Mouse (Mus musculus): Measurements from ENCODE around the gene Tnnt3.

Tnnt3 gene

DNA sequence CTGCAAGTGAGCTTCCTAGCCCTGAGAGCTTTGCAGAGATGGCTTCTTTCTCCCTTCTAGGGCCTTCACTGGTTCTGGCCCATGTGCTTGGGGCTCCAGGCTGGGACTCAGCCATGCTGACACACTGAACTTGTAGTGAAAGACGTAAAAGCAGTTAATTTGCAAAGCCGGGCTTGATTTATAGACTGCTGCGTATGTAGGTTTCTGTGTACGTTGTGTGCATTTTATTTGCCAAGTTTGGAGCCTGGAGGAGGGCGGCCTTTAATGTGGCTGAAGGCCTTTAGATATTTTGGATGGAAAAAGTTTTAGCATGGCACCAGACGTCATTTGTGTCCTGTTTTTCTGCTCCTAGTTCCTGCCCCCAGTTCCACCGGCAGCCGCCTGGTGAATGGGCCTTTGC is 41.2 kb downstream of the Tnnt3 start:
- DNase-seq (ENCODE audit: low read depth, low spot score): no peak

DNA sequence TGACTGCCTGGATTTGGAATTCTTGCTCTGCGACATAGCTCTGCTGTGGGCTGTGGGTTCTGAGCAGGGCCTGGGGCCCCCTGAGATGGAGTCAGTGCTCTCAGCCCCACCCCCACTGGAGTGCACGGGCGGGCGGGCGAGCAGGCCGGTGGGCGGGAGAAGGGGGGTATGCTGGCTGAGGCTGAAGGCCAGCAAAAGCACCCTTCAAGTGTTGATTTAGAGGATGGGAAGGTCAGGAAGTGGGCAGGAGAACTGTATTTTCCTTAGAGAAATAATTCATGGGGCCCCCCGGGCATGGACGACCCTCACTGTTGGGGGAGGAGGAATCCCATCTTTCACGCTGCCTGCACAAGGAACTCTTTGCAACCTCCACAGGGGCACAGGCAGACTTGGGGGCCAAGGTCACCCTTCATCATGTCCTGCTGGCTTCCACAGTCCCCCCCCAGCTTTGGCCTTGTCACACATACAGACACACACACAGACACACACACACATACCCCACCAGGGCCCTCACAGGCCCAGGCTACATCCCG is 44.2 kb downstream of the Tnnt3 start:
- peak; percentile 88 for DNase-seq (ENCODE audit: low read depth, low spot score)

DNA sequence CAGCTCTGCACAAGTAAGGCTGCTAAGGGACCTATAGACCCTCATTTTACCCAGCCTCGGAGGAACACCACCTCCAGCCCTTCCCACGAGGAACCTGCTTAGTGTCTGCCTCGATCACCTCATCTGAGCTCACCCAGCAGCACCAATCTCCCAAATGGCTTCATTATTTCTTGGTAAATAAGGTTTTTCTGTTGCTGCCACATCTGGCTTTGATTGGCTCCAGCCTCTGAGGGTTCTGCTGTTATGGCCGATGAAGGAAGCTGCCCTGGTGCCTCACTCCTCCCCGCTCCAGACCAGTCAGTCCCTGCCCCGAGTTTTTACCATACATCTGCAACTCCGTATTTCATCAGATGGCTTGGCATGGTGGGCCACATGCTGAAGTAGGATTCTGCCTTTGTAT is 47.3 kb downstream of the Tnnt3 start:
- DNase-seq (ENCODE audit: low read depth, low spot score): no peak

DNA sequence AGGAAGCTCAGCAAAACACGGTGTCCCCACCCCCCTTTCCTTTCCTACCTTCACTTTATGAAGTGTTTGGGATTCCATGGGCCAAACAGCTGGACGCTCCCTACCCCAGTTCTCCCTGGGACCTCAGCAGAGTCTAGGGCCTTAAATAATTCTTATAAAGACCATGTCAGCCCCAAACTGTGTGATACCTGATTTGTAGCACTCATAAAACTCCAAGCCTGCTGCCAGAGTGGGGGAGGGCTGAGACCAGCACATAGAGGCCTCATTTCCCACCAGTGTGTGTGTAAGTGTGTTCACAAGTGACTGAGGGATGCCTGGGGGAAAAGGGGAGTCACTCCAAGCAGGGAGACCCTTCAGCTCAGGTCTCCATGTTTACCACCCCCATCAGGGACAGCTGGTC is 49.2 kb downstream of the Tnnt3 start:
- no peak for DNase-seq (ENCODE audit: low read depth, low spot score)

DNA sequence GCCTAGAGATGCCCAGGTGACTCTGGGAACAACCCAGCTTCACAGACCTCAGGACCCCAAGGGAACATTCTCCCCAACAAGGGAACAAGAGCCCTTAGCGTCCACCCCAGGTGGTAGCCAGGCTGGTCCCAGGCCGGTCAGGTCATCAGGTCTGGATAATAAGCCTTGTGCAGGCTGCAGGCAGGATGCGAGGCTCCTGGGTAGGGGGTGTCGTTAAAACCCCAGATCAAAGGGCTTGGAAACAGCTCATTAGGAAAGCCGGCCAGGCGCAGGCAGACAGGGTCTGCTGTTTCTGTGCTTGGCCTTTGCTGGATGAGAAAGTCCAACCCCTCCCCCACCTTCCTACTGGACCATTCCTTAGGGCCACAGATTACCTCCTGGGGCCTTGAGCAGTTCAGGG is 50.1 kb downstream of the Tnnt3 start:
- no peak for DNase-seq (ENCODE audit: low read depth, low spot score)

DNA sequence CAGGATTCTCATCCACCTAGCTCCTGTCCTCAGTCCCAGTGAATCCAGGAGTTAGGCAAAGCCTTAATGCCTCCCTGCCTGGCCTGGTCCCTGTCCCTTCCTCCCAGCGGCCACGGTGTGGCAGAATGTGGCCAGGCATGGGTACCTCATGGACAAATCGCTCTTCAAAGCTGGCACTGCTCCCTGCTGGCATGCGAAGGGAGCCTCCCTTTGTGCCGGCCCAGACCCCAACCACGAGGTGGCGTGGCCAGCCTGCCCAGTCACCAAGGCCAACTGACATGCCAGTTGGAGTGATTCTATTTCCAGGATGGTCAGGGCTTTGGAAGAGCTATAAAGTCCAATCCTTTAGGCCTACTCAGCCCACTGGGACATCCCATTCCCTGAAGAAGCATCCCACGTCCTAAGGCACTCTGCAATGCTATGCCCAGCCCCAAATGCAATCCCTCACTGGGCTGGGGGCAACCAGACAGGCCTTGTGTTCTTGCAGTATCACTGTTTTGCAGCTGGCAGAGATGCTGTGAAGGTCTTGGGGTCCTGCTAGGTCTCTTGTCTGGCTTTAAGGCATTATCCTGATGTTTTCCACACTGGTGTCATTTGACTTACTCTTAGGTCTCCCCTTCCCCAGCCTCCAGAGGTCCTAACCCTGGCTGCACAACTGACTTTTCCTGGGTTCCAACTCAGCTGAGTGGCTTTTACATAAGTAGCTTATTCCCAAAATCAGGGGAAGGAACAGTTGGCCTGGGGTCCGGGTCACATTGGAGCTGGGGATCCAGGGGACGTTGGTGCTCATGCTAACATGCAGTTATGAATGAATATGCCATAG is 51.5 kb downstream of the Tnnt3 start:
- DNase-seq (ENCODE audit: low read depth, low spot score): no peak

DNA sequence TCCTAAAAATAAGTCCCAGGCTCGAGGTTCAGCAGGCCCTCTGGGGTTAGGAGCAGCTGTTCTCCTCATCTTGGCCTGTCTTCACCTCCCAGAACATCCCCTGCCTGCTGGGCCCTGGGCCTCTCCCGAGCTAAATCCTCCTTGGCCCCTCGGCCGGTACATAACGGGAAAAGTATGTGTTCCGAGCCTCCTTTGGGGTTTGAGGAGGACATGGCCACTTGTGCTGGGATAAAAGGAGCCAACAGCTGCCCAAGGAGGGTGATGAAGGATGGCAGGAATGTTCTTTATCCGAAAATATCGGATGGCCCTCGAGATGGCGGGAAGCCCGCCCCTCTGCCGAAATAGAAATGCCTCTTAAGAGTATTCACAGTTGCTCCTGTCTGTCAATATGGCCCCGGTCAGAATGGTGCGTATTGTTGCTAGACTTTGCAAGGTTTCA is 52.3 kb downstream of the Tnnt3 start:
- DNase-seq (ENCODE audit: low read depth, low spot score): no peak

DNA sequence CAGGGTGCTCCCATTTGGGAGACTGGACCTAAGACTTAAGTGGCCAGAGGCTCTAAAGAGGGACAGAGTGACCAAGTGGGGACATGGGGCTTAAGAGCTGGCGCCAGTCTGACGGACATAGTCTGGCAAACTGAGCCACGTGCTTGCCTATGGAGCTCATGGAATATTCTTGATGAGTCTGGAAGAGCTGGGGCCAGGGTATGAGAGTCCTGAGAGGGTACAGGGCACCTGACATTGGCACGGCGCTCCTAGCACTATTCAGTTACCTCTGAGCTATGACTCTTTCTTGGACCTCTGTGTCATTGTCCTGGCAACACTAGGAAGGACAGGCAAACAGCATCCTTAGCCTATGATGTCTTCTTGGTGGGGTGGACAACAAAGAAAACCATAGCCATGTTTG is 53.1 kb downstream of the Tnnt3 start:
- DNase-seq (ENCODE audit: low read depth, low spot score): no peak

DNA sequence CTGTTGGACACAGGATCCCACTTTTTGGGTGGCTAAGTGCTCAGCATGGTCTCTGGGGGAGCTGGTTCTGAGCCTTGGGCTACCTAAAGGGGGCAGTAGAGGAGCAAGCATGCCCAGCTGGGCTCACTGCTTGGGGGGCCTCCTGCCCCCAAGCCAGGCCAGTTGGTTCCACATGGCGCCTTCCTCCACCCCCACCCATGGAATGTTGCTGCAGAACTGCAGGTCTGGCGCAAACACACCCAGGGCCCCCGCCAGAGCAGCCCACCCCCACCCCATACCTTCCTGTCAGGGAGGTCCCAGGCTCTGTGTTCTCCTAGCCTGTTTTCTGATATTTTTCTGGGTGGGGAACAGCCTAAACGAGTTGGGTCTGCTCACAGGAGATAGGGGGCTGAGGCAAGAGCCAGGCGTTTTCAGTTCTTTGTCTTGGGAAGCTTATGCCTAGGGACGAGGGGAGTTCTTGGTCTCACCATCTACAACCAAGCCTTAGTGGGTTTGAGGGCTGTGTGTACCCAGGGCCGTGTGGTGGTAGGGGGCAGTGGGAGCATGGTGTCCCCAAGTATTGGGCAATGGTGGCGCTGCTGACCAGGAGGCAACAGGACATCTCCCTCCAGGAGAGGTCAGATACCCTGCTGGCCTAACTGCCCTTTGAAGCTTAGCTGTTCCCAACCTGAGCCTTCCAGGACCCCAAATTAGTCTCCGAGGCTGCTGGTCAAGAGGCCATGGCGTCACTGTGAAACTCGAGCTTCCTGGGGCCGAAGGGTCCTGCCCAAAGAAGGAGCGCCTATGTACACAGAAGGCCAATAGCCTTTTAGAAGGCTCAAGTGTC is 54.2 kb downstream of the Tnnt3 start:
- peak; percentile 78 for DNase-seq (ENCODE audit: low read depth, low spot score)

DNA sequence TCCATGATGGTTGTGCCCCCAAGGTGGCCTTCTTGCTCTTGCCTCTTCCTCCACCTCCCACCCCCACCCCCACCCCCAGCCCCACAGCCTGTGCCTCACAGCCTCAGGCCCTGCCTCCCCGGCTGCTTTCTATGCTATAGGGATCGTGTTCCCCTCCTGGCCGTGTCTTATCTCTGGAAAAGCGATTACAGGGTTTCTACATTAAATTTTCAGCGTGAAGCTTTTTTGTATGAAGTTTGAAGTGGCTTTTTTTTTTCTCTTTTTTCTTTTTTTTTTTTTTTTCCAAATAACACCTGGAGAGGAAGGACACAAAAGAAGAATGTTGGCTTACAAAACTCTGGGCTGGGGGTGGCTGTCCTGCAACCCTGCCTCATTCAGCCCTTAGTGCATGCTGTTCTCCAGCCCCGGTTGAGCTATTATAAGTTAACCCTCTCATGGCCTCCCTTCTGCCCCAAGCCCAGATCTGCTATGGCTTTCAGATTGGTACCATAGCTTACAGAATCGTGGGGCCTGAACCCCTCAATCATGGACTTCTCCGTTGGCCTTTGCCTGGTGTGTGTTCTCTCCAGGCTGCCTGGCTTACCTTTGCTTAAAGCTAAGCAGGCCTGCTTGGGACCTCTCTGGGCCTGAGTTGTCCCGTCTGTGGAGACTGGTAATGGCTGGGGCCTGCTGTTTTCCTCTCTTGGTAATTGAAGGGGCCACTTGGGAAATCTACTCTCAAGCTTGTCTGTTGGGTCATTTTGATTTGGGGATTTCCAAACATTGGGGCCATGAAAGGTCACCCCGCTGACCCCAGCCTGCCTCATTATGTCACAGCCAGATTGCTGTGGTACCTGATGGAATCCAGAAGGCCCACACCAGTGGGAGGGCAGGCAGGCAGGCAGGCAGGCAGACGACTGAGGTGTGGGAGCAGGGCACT is 55.0 kb downstream of the Tnnt3 start:
- no peak for DNase-seq (ENCODE audit: low read depth, low spot score)

DNA sequence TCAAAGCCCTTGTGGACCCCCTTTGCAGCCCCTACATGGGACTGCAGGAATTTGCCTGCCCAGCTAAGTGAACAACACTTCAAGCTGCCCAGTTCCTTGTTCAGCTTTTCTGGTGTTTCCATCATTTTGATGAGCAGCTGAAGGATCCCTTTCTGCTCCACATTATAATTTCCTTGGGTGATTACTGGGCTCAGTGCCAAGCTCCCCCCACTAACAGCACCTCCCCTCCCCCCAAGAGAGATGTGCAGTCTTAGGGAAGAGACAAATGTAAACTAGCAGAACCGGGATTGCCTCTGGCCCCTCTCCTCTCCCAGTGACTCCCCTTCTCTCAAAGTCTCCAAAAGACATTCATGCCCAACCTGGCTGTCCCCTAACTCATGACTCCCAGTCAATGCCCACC is 56.0 kb downstream of the Tnnt3 start:
- no peak for DNase-seq (ENCODE audit: low read depth, low spot score)

DNA sequence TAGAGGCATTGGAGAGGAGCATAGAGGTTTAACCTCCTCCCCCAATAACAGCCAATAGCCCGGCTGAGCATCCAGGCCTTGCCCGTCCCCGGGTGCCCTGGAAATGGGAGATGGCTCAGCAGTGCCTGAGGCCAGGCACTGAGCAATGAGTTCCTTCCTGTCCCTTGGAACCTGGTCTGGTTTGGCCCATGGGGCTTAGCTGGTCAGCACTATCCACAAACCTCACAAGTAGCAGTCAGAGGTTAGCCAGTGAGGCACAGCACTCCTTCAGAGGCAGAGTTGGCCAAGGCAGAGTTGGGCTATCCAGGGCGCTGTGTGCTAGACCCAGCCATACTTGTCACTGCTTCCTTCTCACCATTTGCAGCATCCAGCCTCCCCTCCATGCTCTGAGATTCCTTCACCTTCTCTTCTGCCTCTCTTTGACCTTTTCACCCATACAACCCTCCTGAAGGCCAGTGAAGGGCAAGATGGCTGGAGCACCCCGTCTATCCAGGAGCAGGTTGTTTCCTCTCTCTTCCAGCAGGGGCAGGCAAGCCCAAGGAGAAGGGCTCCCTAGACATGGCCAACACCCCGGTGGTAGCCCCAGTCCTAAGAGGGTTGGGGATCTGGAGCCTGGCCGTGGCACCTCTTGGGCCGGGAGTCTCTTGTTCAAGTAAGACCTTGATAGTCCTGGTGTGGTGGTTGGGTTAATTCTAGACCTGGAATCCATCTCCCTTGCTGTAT is 56.9 kb downstream of the Tnnt3 start:
- DNase-seq (ENCODE audit: low read depth, low spot score): no peak

DNA sequence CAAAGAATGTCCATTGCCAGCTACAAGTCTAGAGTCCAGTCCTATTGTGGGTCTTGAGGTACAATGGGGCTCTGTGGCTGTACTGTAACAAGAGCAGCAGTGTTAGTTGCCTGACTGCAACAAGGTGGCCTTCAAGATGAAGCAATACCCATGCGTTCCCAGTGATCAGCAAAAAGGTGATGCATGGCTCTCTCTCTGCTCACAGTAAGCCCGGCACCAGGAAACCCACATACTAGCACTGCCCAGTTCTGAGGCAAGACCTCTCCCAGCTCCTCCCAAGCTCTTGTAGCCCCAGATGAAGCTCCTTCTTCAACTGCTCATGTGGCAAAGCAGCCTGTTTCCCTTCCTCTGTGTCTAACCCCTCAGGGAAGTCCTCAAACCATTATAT is 57.4 kb downstream of the Tnnt3 start:
- DNase-seq (ENCODE audit: low read depth, low spot score): no peak

DNA sequence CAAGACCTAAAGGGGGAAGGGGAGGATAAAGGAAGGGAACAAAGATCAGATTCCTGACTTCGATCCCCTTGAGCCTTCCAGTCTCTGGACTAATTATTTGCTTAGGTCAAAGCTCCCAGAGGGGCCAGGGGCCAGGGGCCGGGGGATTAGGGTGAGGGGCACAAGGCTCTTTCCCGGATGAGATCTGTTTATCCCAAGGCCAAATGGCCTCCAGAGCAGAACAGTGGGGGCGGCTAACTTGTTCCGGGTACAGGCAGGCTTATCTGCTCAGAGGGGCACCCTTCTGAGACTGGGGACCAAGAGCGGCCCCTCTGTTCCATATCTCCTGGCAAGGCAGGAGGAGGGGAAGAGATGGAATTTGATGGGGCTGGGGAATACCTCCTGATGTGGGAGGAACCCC is 59.1 kb downstream of the Tnnt3 start:
- no peak for DNase-seq (ENCODE audit: low read depth, low spot score)

DNA sequence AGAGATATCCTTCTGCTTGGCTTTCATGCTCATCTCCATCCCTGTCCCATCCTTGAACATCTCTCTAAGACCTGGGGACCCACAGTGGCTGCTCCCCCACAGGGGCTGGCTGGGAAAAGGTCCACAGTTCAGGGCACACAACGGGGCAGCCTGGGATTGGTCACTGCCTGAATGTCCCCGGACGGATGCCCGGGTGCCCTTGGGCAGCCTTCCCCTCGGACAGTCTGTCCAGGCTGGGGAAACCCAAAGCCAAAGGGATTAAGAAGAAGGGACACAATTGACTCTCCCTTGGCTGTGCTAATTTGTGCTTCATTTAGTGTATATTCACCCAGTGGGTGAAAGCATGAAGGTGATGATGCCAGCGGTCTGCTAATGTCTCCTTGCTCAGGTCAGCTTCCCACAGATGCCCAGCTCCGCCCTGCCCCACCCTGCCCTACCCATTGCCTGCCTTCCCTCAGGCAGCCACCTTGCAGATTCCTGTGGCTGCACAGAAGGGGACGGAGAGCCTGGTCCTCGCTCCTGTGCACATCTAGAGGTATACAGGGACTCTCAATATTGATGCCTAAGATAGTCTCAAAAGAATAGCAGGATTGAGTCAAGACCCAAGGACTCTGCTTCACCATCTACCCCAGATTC is 60.0 kb downstream of the Tnnt3 start:
- DNase-seq (ENCODE audit: low read depth, low spot score): no peak

DNA sequence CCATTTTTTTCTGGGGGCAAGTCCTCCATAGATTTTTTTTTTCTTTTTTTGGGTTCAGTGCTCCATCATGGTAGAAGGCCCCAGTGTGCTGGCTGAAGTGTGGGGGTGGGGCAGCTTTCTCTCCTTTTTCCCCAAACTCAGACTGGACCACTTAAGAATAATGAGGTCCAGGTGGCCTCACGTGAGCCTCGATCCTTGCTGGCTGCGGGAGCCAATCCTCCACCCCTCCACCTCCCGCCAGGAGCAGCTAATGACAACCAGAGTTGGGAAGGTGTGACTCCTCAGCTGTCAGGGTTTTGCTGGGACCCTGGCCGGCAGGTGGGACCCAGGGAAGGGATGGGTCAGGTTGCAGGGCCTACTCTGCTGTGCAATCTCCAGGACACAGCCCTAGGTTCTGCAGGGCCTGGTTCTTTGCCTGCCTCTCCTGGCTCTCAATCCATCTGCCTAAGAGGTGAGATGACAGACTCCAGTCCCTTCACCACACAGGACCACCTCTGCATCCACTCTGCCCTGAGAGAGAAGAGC is 61.1 kb downstream of the Tnnt3 start:
- DNase-seq (ENCODE audit: low read depth, low spot score): no peak

DNA sequence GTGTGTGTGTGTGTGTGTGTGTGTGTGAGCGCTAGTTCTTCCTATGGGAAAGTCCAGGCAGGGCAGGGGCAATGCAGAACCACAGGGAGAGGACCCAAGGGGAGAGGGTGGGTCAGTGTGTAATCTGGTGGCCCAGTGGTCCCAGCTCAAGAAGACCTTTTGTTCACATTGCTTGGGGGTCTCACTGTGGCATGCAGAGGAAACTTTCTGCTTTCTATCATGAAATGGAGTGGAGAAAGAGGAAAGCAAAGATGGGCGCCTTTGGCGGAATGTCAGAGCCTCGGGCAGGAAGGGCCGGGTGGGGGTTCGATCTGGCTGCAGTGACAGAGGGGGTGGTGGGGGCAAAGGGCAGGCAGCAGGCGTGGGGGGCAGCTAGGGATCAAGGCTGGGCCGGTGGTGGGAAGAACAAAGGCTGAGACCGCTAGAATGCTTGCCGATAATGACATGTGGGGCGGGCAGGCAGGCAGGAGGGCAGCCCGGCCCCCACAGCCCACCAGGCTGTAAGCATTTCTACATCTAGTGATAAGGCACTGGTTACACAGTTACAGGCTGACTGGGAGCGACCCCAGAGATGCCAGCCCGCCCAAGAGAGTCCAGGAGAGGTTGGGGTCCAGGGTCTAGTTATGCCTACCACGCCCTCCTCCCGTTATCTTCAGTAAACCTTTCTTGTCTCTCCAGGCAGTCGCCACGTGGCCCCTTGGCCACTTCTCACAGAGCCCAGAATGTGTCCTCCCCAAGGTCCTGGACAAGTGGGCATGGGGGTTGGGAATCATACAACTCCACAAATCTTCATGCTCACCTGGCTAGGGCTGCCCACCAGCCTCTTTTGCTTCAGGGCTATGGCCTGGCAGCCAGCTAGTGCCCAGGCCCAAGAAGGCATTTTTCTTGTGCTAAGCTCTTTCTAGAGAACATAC is 62.6 kb downstream of the Tnnt3 start:
- DNase-seq (ENCODE audit: low read depth, low spot score): no peak

DNA sequence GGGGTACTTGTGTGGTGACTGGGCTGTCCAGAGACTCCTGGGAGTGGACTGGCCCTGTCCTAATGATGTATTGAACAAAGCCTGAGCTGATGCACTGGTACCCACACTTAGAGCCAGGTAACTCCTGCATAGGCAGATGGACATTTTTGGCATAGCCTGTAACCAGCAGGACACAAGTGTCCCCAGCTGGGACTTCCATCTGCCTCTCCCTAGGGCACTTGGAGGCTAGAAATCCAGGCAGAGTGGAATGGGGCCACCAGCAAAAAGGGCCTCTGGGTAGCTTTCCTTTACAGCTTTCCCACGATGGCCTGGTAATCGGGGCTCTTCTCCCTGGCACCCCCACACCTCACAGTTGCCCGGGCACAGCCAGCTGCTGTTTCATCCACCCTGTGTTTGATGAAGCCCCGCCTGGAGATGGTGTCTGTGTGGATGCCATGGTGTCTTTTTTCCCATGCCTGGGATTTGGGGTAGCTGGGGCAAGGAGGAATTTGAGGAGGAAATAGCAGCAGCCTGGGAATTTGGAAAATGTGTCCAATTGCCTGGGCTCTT is 63.3 kb downstream of the Tnnt3 start:
- no peak for DNase-seq (ENCODE audit: low read depth, low spot score)

DNA sequence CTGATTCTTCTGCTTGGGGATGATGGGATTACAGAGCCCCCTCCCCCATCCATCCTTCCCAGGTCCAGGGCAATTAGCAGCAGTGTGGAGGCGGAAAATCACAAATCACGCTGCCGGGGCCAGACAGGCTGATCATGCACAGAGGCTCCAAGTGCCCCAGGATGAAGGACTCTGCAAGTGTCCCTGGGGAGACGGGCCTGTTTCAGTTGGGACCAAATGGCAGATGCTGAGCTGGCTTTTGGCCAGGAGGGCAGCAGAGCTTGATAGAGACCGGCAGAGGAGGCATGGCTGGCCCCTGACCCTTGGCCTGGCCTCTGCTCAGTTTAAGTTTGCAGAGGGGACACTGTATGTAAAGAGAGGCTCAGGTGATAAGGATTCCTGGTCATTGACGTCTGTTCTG is 64.5 kb downstream of the Tnnt3 start:
- DNase-seq (ENCODE audit: low read depth, low spot score): no peak

Data from mesoderm, embryonic 11.5 days (tissue).